Mouse (Mus musculus) NIH3T3 (cell line): ENCODE measurements around the gene Kcnk3.
A peak's percentile ranks its signal among the peaks of the same experiment; 100 is the strongest.

Source experiments
- DNase-seq: peaks from one replicate; pipeline ENCODE4 v3.0.0-alpha.2; 2012; ENCODE audit warnings: low read depth

Kcnk3 gene

DNA sequence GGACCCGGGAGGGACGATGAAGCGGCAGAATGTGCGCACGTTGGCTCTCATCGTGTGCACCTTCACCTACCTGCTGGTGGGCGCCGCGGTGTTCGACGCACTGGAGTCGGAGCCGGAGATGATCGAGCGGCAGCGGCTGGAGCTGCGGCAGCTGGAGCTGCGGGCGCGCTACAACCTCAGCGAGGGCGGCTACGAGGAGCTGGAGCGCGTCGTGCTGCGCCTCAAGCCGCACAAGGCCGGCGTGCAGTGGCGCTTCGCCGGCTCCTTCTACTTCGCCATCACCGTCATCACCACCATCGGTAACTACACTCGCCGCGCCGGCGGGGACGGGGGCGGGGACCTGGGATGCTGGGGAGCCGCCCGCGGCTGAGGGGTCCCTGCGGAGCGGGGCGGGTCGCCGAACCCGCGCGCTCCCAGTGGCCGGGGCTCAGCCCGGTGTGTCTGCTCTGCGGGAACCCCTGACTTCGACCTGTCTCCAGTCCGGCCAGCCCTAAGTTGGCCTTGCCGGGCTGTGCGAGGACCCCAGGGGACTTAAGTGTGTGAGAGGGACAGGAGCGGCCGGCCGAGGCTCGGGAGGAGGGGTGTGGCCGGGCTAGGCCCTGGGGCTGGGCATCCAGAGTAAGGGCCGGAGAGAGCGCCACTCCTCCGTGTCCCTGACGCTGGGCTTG is 465 bp downstream of the Kcnk3 start:
- DNase-seq, result no peak

DNA sequence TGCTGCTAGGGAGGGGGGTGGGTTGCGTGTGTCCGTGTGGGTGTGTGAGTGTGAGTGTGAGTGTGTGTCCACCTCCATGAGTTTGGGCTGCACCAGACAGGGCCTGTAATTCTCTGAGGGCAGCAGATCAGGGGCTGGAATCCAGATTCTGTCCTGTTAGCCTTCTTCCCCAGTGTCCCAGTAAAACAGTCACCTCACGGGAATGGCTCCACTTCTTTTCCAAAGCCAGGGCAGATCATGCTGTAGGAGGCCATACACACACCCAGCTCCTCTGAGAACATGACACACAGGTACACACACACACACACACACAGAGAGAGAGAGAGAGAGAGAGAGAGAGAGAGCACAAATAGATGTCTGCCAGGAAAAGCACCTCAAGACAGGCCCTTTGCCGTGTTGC is 1.1 kb downstream of the Kcnk3 start:
- no peak for DNase-seq

DNA sequence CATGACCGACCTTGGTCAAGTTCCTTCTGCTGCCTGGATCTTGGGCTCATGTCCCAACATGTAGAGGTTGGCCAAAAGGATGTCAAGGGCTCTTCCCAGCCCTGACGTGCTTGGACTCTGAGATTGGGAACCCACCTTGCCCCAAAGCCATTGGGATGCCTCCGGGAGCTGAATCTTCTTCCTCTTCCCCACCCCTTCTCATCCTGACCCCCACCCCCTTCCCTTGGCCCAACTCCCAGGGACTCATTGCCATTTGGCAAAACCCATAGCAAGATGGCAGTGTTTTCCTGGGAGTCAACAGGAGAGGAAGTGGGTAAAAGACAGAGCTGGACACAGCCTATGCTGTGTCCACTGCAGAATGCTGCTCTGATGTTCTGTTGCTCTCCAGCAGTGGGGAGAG is 1.6 kb downstream of the Kcnk3 start:
- no peak for DNase-seq

DNA sequence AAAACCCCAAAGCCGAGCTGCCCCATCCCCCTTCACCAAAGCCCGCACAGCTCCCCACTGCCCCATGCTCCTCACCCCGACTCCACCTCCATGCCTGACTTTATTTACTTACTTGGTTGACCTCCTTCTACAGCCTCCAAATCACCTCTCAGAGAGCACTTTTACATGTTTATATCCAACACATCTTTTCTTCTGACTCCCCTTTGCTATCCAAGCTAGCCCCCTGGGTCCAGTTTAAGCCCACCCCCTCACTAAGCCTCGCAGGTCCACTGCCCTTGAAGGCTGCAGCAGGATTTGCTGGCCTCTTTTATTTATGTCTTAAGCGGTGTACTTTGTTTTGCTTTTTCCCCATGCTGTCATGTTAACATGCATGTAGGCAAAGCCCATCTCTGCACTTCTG is 2.3 kb downstream of the Kcnk3 start:
- no peak for DNase-seq

DNA sequence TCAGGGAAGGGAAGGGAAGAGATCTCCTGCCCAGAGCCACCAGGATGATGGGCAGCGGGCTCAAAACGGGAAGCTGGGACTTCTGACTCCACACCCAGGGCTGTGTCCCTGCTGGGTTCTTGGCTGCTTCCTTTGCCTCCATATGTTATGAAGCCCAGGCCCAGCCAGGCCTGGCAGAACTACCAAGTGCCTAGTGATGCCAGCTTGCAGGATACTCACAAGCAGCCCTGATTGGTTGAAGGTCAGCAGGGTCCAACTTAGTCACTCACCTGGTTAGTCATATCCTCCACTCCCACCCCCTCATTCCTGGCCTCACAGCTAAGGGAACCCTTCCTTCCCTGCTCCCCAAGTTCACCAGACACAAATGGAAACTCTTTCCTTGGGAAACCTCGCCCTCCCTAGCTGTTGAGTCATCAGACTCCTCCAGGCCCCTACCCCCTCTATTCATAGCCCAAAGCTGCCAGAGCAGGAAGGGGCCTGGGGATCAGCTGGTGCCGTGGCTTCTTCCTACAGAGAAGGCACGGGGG is 3.3 kb downstream of the Kcnk3 start:
- DNase-seq, result peak; percentile 69

DNA sequence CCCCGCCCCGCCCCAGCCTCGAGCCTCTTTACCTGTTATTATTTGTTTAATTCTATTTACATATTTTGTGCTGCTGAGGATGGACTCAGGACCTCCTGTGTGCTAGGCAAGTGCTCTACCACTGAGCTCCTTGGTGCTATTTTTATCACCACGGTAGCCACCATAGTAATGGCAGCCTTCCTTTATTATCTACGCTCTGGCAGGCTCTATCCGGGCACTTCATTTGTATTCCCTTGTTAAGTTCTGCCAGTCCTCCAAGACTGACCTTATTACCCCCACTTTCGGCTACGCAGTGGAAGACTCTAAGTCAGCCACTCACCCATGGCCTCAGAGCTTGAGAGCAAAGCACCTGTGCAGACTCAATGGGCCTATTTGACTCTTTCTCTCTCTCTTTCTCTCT is 3.8 kb downstream of the Kcnk3 start:
- DNase-seq, result no peak

DNA sequence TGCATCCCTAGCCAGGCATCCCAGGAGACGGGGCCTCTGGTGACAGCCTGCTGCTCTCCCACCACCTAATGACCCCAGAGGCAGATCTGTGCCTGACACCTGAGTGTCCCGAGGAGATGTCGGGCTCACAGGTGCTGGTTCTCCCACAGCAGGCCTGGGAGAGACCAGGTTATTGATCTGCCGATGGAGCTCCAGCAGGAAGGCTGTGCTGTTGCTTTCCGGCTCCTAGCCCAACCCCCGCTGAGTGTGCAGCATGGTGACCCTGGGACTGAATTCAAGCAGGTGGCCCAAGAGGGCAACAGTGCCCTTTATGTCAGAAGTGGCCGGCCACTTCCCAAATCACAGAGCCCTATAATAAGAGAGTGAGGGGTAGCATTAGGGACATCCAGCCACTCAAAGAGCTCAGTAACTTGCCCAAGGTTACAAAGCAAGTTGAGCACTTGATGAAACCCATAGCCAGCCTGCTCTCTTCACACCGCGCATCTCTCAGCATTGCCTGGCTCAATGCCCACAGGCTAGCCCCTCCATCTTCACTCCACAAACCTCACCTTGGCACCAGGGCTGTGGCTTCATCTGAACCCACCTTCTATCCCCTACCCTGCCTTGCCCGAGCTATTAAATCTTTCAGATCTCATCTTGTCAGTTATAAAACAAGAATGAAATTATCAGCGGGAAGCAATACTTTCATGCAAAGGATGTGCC is 4.5 kb downstream of the Kcnk3 start:
- DNase-seq, result no peak

DNA sequence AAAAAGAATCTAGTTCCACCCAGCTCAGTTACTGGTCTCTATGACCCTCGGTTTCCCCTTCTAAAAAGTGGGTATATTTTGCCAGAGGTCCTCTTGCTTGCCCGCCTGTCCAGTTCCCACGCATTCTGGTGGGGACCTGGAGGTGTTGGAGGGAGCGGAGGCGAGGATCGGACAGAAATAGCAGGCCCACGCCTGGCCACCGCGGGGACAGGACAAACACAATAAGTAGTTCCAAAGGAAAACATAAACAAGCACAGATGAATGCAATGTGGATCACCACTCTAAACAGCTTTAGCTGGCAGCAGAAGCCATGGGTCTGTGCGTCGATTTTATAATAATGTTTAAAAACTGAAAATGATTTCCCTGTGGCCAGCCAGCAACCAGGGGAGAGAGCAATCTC is 5.4 kb downstream of the Kcnk3 start:
- no peak for DNase-seq

DNA sequence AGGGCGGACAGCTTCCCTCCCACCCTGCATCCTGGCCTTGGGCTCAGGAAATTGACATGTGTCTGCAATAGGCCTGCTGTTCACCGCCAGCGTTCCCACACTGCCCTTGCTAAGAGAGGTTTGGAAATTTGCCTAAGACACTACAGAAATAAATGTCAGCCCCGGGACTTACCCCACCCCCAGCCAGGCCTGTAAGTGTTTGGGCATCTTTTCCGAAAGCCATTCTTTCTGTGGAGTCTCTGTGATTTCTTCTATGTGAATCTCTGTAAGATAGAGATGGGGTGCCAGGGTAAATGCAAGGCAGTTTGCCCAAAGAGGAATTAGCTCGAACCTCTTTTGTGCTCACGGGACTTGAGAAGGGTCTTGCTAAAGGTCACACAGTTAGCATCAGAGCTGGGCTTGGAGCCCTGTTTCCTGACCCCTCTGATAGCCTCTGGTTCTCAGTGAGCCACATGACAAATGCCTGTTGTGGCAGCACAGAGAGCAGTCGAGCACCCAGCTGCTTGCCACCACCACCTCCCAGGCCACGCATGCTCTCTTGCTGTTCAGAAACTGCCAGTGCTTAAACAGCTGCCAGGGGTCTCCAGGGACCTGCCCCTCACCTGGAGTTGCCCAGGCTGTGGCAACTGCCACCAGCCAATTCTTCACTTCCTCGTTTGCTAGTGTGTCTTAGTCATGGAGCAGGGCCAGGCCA is 6.0 kb downstream of the Kcnk3 start:
- DNase-seq, result peak; percentile 69

DNA sequence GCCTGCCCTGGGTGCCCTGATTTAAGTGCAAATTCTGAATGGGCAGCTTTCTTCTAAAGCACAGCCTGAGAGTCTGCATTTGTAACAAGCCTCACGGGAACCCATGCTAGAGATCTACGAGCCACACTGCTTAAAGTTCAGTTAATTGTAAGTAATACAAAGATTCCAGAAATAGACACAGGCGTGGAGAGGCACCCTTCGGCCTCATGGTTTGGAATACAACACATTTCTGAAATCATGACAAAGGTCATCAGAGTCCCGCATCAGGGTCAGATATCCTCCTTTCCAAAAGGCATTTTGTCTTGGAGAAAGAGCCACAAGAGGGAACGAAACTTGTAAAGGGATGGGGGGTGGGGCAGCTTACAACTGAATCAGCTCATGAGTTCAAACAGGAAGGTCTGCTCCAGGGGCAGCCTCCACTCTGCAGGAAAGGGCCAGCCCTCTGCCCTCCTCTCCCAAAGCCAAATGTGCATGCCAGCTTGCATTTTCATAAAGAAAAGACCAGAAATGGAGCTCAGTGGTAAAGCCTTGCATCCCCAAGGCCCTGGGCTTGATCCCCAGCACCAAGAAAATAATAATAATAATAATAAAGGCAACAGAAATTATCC is 7.1 kb downstream of the Kcnk3 start:
- DNase-seq, result peak; percentile 48

DNA sequence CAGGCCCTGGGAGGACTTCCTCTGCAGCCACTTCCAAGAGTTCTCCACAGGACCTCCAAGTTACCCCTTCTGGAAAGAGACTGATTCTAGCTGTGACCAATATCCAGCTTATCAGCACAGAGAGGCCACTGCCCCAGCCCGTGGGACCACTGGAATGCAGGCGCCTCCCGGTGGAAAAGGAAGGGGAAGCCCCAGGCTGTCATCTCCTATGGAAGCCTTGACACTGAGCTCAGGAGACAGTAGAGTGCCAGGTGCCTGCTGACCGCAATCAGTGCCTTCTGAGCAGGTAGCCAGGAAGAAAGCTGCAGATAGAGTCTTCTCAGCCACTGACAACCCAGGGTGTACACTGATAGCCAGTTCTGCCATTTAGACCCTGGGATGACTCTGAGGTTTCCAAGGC is 13.4 kb downstream of the Kcnk3 start:
- DNase-seq, result peak; percentile 64

DNA sequence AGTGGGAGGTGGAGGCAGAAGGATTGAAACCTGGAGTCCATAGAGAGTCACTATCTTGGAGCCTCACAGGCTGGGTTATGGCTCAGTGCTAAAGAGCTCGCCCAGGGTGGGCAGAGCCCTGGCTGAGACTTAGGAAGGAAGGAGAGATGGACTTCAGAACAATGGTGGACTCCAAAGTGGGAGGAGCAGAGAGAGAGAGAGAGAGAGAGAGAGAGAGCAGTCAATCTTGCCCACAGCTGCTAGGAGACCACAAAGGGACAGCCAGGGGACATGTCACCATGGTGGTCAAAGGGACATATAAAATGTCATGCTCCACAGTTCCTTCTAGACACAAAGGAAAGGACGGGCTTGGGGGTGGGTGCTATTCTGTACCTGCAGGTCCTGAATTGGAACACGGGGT is 15.3 kb downstream of the Kcnk3 start:
- no peak for DNase-seq

DNA sequence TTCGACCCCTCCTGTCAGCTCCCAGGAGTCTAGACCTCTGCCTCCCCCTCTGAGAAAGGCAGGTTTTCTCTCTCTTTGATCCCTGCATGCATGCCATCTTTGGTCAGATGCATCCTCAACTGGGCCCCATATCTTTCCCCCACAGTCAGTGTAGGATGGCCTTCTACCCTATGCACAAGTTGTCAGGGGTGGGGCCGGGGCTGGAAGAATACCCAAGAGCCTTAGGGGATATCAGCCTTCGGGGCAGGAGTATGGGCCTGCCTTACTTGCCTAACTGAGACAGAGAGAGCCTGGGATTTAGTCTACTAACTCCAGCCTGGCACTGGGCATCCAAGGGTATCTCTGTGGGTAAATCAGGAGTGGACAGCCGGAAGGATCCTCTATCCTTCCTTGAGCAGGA is 16.0 kb downstream of the Kcnk3 start:
- DNase-seq, result no peak

DNA sequence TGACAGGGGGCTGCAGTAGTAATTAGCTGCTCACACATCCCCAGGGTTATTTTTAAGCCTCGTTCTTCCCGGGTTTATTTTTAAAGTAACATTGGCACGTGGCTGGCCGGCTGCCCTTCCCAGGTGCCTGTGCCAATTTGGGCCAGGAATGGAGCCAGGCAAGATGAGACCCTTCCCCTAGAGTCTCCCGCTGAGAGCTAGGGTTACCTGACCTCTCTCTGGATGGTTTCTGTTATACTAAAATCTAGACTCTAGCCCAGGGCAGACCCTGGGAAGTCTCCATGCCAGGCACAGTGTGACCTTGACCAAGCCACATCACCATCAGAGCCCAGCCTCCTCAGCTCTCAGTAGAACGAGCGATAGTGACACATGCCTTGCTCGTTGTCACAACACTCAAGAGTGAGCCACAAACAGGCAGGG is 16.8 kb downstream of the Kcnk3 start:
- DNase-seq, result no peak

DNA sequence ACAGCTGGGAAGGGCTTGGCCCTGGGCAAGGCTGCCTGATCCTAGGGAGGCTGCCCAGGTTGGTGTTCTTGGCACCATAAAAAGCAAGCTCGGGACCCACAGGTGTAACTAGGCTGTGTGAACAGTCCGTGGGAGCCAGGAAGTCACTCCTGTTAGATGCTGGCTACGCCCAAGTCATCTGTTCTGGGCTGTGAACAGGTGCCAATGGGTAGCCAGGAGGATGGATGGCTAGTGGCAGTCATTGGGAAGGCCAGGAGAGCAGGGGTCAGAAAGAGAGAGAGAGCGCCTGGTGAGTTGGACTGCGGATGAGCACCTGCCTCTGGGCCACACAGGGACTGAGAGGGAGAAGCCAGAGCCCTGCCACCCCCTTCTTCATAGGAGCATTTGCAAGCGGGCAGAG is 17.7 kb downstream of the Kcnk3 start:
- DNase-seq, result no peak

DNA sequence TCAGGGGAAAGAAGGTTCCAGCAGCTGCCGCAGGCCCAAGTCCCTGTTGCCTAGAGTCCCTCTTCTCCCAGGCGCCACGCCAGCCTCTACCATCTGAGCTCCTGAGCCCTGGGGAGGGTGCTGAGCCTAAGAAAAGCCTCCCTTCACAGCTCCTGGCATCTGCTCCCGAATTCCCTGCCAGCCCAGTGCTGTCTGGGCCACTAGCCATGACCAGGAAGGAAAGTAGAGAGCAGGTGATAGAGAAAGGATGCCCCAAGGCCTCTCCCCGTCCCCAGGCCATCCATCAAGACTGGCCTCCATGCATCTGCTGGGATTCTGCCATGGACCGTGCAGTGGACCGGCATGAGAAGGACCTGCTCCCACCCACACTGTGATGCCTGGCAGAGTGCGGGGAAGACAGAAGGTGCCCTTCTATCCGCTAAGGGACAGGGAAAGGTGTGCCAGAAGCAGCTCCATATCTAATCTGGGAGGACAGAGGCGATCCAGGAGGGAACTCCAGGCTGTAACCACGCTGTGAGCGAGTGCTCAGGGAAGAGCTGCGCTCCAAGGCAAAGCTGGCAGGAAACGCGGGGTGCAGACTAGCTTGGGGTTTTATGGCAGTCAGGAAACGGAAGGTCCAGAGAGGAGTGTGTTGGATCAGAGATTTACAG is 18.6 kb downstream of the Kcnk3 start:
- no peak for DNase-seq

DNA sequence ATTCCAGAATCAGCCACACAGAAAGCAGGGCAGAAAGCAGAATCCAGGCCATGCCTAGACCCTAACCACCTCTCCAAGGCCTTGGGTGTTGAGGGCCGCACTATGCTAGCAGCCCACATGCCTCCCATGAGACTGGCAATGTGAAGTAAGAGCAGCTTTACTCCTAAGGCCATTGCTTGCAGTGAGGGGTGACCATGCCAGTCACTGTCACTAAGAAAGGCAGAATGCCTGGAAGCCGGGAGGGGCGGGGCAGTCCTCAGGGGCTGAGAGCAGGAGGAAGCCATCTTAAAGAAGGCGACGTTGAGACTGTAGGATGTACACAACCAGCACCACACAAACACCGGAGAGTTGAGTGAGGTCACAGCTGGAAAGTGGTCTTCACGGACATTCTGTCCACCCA is 21.1 kb downstream of the Kcnk3 start:
- no peak for DNase-seq

DNA sequence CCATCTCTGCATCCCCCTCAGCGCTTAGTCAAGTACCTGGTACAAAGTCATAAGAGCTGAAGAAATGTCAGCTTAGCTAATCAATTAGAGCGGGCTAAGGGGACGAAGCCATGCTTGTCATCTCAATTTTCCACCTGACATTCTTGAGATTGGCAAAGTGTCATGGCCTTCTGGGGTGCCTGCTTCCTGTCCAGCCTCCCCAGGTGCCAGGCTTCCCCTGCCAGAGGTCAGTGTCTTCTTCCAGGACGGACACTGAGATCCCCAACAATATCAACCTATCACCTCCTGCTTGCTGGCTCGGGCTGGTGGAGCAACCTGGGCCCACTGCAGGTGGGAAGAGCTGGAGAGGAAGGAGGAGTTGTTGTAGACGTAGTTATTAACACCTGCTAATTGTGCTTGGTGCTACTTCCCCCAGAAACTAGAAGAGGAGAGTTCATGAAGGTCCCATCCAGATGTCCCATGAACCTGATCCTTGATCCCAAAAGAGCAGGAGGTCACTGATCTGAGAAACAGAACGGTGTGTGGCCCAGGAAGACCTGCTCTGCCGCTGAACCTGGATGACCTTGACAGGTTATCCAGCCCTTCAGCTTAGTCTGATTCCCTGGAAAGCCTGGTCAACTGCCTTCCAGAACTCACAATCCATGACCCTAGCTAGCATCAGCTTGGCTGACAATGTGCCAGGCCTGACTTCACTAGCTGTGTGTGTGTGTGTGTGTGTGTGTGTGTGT is 22.1 kb downstream of the Kcnk3 start:
- DNase-seq, result no peak

DNA sequence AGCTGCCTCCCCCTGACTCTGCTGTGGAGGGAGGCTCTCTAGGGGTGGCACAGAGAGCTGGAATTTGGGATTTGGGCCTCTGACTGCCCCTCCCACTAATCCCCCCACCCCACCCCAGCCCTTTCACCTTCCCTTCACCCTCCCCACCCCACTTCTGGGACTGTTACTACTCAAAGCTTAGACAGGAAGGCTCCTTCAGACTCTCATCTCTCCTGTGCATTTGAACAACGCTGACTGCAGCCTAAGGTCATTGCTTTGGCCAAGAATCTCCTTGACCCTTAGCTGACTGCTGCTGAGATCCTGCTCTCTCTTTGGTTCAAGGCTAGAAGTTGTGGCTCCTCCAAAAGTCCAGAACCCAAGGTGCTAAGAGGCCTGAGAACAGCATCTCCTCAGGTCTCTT is 23.1 kb downstream of the Kcnk3 start:
- DNase-seq, result no peak

DNA sequence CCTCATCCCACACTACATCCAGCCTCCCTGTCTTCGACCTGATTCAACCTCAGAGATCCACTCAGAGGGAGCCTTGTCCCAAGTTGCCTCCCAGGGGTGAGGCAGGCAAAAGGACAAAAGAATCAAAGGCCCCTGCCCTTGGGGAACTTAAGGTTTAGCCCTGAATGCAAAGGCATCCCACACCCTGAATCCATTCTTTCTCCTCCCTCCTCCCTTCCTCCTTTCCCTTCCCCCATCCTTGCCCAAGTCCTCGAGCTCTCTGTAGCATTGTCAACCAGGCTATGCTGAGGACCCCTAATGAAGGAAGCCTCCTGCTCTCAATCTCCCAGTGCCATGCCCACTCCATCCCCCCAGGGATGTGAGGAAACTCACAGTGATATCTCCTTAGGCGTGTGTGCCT is 23.7 kb downstream of the Kcnk3 start:
- no peak for DNase-seq

DNA sequence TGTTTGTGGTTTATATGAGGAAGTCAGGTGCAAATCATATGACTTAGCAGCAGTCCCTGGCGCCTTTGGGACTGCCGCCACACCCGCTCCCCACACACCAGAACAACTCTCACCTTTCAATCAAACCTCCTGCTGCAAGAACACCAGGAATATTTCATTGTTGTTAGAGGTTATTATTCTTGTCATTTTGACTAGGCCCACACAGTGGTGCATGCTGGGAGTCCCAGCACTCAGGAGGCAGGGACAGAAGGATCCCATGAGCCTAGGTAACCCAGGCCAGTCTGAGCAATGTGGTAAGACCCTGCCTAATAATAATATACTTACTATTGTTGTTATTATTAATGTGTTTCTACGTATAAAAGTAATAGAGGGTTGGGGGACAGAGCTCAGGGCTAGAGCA is 24.6 kb downstream of the Kcnk3 start:
- no peak for DNase-seq

DNA sequence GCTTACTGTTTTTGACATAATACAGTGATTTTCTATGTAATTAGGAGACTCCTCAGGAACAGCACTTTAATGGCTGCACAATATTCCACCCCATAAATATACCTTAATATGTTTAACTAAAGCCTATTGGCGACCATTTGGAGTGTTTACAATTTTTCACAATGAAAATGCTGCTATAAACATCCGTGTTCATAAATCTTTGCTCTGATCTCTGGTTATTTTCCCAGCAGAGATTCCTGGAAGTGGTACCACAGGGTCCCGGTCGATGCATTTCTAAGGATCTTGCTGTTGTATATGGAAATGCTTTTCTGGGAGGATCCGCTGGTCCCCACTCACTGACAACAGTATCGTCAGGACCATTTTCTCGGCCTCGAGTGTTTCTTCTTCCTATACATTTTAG is 25.3 kb downstream of the Kcnk3 start:
- DNase-seq, result no peak
